Mouse (Mus musculus): ENCODE data around the gene Traf5.
A peak's percentile ranks its signal among the peaks of the same experiment; 100 is the strongest.

The Traf5 gene

DNA sequence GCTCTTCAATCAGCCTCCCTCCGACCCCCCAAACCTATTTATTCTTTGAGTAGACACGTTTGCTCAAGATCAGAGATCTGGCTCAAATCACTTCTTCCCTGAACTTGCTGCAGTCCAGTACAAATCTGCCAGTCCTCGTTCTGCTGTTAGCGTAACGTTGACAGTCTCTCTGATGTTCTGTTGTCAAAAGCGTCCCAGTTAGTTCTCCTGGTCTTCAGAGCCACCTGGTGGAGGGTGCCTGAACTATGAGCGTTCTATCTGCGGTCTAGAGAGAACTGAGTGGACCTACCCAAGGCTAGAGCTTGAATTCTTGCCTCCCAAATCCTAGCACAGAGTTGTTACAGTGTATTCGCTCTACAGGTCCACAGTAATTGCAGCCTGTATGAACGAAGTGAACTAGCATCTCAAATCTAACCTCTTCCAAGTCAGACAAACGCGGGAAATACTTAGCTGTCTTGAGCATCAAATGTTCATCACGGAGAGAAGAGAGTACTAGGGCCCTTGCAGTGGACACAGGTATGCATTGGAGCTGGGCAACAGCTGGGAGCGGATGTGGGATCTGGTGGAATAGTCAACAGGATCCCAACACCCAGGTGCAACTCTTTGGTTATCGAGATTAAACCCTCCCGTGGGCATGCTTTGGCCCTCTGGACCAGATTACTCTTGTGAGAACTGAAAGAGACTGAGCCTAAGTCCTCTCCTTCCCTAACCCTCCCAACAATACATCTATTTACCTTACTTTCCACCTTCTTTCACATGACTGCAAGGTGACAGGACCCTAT lies 711 bp upstream of the Traf5 start:
- peak; percentile 67 for DNase-seq (ENCODE audit: low read depth, low spot score)

DNA sequence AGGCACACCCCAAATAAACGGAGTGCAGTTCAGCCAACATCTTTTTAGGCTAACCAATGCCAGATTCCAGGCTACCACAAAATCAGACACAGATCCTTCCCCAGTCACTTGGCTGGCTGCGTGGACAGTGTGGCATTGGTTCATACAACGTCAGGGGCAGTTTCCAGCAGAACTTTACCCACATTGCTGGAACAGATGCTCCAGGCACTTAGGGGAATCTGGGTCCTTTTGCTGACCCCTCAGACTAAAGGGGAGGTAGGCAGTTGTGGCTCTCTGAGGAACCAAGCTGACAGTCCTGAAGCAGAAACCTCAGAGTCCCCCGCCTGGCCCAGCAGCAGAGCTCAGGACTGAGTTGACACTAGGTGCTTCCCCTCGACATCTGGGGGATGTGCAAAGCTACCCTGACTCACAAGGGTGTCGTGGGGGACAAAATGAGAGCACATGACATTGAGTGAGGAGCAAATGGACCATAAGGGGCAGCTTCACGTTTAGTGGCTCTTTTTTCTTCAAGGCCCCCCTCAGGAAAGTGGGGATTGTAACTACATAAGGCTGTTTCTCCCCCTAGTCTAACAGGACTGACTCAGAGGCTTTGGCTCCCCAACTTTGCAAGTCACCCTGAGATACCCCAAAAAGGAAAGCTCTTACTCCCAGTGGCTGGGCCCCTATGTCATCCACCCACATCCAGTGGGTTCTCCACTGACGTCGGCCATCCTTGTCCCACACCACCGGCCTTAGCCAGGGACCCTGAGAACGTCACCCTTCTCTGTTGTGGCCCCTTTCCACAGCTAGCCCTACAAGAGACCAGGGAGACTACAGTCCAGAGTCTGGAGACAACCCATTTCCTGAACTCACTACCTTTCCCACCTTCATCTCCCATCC lies 1.4 kb downstream of the Traf5 start:
- DNase-seq (ENCODE audit: low read depth, low spot score), result no peak

DNA sequence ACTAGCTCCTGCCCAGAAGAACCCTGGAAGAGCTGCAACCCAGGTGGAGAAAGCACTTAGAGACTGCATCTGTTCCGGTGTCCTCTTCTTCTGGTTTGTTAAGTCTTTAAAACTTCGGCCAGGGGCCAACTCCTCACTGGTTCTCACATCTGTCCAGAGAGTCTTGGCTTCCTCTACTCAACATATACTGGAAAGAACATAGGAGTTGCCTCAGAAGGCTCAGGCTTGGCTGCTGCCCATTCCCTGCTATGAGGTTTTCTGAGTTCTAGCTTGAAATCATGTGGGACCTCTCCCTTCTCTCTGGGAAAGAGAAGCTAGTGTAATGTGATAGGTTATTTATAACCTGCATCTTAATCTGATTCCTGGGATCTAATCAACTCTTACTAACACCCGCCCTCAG lies 2.1 kb downstream of the Traf5 start:
- DNase-seq (ENCODE audit: low read depth, low spot score), result no peak

DNA sequence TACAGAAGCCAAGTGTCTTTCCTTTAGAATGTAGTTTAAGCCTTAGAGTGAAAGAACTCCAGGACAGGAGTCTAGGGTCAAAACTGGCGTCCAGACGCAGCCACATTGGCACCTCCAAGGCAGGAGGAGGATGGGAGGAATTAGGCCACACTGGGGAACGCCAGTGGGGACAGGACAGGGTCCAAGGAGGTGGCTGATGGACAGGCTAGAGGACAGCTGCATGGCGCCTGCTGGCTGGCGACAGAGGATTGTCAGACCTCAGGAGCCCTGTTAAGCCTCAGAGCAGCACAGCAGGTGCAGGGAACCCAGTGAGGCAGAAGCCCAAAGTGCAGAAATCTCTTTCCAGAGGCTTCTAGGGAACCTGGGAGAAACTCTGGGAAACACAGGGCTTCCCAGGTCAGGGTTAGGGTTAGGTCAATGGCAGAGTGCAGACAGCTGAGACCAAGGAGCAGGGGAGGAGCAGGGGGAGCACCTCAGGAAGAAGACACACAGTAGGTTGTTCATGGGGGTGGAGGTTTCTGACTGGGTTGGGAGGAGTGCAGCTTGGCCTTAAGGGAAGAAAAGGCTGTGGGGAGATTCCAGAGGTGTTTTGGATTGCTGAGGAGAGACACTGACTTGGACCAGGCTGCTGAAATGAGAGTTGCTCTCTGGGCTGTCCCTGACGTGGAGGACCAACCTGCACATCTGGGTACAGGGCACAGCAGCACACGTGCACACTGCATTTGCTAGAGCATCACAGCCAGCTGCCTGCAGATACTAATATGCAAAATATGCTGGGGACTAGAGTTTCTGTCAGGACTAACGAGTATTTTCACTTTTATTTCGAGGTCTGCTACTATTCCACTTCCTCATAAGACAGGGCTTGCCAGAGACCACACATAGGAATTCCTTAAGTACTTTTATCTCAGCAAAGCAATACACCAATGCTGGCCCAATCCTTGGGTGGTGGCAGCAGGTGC lies 2.9 kb downstream of the Traf5 start:
- no peak for DNase-seq (ENCODE audit: low read depth, low spot score)

DNA sequence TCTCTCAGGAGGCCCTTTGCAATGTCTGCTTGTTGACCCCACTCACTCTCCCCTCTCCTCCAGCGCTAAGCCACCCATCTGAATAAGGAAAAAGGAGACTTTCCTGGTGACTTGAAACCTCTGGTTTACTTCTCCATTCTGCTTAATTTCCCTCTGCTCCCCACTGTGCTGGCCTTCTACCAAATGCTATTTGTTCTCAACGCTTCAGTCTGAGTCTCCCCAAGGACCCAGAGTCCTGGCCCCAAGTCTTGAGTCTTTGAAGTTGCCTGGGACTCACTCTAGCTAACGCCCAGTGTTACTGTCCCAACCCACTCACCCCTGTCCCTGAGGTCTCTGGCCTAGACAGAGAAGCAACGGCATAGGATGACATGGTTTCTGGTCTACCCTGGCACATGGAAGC lies 4.3 kb downstream of the Traf5 start:
- DNase-seq (ENCODE audit: low read depth, low spot score), result no peak

DNA sequence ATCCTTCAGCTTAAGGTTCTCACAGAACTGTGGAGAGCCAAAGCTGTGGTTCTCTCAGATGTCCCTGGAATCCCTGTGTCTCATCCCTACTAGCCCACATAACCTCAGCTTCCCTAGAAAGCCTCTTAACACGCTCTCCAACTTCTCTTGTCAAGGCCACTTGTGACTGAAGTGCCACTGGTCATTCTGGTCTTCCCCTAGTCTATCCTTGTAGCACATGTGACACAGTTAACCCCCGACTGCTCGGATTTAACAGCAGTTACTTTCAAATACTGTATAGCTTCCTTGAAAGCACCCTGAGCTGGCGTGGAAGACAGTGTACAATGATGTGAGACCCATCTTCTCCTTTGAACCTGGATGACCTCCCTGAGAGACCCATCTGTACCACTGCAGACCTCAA lies 5.3 kb downstream of the Traf5 start:
- DNase-seq (ENCODE audit: low read depth, low spot score), result no peak

DNA sequence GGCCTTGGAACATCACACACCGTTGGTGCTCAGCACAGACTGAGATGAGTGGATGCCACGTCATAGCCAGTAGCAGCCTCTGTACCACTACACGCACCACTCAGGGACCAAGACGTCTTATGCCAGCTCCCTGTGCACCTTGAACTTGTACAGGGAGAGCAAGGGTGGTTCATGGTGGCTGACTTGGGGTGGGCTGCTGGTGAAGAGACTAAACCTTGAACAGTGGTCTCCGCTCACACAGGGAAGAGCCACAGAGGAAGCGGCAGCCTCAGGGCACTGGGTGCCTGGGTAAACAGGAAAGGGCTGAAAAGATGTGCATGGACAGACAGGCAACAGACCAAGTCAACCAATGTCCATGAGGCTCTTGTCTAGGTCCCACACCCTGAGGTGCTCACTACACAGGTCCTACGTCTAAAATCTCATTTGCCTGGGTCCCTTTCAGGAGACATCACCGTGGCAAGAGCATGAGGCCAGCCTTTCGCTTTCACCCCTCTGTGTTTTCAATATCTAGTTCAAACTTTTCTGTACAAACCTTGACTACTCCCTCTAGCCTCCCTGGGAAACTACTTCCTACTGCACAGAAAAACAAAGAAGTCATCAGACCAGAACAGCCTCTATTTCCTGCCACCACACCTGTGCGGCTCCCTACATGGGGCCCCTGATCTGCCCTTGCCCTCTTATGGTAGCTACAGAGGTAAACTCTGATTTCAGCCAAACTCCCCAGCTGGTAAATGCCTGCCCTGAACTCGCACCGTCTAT lies 5.9 kb downstream of the Traf5 start:
- no peak for DNase-seq (ENCODE audit: low read depth, low spot score)

DNA sequence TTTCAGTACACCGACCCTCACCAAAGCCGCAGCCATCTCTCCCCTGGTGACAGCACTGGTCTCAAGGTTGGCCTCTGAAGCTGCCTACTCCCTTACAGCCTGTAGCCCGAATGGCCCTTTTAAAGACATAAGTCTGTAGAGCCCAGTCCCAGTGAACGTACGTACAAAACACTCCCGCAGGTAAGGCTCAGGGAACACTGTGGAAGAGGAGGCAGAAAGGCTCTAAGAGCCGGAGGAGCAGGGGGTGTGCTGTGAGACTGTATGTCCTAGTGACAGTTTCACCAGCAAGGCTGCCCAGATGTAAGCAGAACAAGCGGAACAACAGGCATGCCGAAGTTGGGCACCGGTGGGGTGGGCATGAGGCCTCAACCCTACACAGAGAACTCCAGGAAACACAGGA lies 7.1 kb downstream of the Traf5 start:
- DNase-seq (ENCODE audit: low read depth, low spot score), result no peak

DNA sequence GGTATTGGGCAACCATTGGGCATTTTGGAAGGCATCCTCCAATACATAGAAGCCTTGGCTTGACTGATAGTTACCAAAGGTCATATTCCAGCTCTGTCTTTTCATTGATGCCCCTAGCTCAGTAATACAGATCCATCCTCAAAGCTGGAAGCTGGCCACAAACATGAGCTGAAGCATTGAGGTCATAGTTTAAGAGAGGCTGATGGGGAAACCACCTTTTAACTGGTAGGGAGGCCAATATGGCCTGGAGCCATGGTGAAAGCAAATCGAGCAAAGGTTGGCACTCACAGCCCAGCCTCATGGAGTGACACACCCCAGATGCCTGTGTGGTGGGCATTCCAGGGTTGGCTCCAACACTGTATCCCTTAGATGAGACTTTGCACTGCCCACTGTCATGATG lies 9.7 kb downstream of the Traf5 start:
- DNase-seq (ENCODE audit: low read depth, low spot score), result no peak

DNA sequence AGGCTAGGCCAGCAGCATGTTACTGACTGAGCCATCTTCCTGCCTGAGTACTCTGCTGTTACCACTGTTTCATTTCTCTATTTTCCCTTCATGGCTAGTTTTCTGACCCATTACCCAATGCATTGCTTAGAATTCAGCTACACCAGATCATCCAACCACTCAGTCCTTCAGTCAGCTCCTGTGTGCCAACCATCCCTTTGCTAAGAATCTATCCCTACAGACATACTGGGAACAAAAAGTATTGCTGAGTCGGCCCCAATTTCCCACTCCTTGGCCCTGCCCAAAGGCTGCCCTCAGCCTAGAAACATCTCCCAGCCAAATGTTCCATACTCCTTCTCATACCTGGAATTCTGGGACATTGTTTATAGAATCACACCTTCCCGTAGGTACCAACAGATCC lies 11.2 kb downstream of the Traf5 start:
- DNase-seq (ENCODE audit: low read depth, low spot score), result no peak

DNA sequence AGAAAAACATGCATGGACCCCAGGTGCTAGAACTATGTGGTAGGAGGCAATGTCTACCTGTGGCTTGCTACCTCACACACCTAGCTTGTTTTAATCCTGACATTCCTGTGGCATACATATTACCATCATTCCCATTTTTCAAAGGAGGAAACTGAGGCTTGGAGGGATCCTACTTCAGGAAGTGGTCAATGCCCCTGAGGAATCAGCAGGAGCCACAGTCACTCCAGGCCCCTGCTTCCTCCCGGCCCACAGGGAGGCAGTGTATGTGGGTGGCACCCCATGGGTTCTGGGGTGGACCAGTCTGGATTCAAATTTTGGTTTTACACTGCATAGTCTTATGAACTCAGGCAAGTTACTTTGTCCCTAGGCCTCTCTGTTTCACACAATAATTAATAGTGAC lies 13.2 kb downstream of the Traf5 start:
- DNase-seq (ENCODE audit: low read depth, low spot score), result no peak

DNA sequence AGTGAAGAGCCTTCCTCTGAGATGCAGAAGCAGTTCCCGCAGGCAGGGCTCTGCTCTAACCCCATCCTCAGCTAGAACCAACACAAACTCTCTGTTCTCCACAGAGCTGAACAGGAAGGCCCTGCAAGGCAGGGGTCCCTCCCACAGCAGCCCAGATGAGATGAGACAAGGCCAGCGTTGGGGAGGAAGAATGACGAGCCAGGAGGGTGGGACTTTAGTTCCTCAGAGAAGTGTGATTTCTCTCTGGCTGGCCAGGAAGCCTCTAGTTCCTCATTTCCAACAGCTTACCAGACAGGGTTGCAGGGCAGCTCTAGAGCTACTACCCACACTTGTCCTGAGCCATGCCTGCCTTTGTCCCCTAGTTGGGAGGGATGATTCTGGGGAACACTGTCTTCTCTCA lies 14.0 kb downstream of the Traf5 start:
- no peak for DNase-seq (ENCODE audit: low read depth, low spot score)

DNA sequence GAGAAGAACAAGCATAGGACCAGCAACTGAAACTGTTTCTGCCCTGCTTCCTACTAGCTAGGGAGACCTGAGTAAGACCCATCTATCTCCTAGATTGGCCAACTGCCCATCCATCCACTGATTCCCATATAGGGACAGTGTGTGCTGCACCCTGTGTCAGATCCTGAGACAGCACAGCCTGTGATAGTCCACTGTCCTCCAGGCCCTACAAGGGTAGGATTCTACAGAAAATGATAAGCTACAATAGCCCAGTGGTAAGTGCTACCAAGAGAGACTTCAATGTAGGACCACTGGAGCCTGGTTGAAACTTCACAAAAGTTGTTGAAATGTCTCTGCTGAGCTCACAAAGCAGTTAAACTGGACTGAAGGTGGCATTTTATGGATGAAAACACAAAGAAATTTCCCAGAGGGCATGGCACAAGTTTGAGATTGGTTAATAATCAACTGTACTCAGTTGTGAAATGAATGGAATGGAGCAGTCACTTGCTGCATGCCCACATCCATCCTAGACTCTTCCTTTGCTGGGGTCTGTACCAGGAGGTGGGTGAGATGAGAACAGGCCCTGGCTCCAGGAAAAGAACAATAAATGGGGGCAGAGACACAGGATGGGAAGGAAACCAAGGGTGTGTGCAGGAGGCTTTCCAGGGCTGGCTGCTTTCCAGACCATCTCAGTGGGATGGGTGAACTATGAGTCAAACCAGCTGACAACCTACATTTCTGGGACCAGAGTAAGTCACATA lies 15.4 kb downstream of the Traf5 start:
- no peak for DNase-seq (ENCODE audit: low read depth, low spot score)

DNA sequence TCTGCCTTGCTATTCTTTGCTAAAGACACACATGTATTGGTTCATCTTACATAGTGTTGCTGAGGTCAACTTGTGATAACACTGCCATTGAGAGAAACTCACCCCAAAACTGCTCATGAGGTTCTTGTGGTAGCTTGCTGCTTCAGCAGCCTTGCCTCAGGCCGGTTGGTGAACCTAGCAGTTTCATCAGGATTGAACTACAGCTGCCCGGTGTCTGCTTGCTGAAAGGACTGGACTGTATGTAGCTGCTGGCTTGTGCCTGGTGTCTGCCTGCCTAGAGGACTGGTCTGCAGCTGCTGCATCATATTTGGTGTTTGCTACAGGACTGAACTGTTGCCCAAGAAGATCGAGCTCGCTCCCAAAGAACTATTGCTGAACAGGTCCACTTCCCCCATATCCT lies 16.3 kb downstream of the Traf5 start:
- no peak for DNase-seq (ENCODE audit: low read depth, low spot score)

DNA sequence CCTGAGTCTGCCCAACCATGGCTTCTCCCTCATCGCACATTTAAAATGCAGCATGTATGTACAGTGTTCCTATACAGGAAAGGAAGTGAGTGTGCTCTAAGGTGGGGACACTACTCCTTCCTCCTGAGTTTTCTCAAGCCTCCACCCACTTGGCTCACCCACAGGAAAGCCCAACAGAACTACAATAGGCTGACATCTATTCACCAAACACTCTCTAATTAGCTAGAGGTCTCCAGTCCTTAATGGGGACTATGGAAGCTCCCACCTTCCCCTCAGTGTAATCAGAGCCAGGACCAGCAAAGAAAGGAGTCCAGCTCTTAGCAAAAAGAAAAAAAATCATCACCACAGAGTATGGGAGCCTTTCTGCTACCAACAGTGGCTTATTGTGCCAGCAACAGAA lies 17.5 kb downstream of the Traf5 start:
- no peak for DNase-seq (ENCODE audit: low read depth, low spot score)

DNA sequence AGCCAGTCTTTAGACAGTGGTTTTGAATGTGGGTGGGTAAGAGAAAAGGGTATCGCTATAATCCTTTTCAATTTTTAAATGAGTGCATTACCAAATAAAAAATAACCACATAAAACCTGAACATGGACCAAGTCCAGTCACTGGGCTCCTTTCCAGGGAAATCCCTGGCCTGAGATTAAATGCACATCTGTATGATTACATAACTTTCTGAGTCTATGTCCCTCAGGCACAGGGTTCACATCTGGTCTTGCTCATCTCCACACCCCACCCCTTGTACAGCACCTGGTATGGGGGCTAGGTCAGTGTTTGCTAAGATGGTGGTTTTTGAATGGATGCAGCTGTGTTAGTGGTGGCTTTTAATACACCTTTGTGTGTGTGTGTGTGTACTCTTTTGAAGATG lies 19.9 kb downstream of the Traf5 start:
- no peak for DNase-seq (ENCODE audit: low read depth, low spot score)

DNA sequence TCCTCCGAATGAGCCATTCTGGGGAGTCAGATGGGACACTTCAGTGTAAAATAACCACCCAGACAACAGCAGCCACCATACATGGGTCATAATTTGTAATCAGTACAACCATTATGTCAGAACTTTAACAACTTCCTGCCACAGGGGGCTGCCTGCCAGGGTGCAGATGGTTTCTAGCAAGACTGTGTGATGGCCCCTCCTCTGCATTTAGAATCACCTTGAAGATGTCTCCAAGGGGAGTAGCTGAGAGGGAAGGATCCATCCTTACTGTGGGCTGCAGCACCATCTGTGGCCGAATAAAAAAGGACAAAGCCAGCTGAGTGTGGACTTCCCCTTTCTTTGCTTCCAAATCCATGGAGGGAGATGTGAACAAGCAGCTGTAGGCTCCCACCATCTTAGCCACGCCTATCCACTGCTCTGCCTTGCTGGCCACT lies 21.7 kb downstream of the Traf5 start:
- DNase-seq (ENCODE audit: low read depth, low spot score), result no peak

DNA sequence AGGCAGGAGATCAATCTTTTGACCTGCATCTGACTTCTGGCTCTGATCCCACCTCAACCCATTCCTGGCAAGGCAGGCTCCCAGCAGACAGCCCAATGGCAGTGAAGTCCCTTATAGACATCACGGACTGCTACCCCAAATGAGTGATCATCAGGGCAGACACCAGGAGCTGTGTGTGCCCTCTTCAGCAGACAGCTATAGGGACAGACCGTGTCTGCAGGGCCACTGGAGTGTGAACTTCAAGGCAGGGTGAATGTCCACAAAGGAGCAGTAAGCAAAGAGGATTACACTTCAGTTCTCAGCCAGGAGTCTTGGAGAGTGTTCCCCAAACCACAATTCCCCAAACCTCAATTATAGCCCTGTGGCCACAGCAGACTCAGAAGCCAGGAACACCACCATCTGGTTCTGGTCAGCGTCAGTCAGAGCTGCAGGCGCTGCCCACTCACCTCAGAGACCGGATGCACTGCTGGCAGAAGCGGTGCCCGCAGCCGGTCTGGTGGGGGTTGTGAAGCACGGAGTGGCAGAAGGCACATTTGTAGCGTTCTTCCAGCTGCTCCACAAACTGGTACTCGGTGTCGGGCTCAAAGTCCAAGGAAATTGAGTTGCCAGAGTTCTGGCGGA lies 22.3 kb downstream of the Traf5 start:
- DNase-seq (ENCODE audit: low read depth, low spot score), result no peak

DNA sequence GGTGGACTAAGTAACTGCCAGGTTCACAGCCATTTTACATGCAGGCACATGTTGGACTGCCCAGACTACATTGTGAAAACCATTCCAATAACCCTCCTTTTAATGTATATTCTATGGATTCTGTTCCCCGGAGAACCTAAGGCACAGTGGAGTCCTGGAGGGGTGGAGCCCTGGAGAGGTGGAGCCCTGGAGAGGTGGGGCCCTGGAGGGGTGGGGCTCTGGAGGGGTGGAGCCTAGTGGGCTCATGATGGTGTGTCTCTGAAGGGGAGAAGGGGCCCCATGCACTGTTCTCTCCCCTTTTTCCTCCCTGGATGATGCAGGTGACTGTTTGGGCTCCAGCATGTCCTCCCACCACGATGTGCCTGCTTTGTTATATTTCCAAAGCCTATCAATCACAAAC lies 24.2 kb downstream of the Traf5 start:
- no peak for DNase-seq (ENCODE audit: low read depth, low spot score)

DNA sequence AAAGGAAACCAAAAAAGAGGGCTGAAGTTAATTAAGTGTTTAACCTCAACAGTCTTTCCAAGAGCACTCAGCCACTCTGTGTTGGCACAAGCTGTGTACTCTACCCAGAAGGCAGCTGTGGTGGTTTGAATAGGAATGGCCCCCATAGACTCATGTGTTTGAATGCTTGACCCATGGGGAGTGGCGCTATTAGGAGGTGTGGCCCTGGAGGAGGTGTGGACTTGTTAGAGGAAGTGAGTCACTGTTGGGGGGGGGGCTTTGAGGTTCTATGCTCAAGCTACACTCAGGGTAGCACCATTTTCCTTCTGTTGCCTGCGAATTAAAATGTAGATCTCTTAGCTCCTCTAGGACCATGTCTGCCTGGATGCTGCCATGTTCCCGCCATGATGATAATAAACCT lies 25.4 kb downstream of the Traf5 start:
- no peak for DNase-seq (ENCODE audit: low read depth, low spot score)
